Mouse (Mus musculus) heart, postnatal 0 days (tissue): ENCODE data around the gene Tspan17. TPM values are rescaled to one million over a fixed set of nuclear protein-coding genes. Genes with fewer than 3 reads are reported as not detected.
A peak's percentile ranks its signal among the peaks of the same experiment; 100 is the strongest.

ENCODE experiments used
- ATAC-seq: fragments of 200-750 bp; cut with Nextera tagmentation; 2 replicates; pipeline ENCODE4 v1.8.0; 2017; ENCODE audit warnings: low read depth, moderate number of reproducible peaks, moderate library complexity; ENCODE audit not compliant: insufficient read depth
- DNase-seq: peaks from one replicate; pipeline ENCODE4 v3.0.0-alpha.2; 2016; ENCODE audit warnings: low spot score
- H3K27ac ChIP-seq: fragments of 300-500 bp; sonication (generic); 2 replicates; pipeline ENCODE4 v1.5.1; 2014; ENCODE audit warnings: low read depth, mild to moderate bottlenecking
- H3K27me3 ChIP-seq: fragments of 300-500 bp; sonication (generic); 2 replicates; pipeline ENCODE4 v1.6.1; 2014; ENCODE audit warnings: low read length, mixed read lengths; ENCODE audit not compliant: control insufficient read depth, insufficient read depth
- H3K36me3 ChIP-seq: fragments of 300-500 bp; sonication (generic); replicated peaks from 2 replicates; pipeline ENCODE4 v1.6.1; 2014; ENCODE audit warnings: low read length, mixed read lengths; ENCODE audit not compliant: control insufficient read depth, insufficient read depth
- H3K4me1 ChIP-seq: fragments of 300-500 bp; sonication (generic); 2 replicates; pipeline ENCODE4 v1.6.1; 2014; ENCODE audit warnings: antibody characterized with exemption; ENCODE audit not compliant: control insufficient read depth, insufficient read depth
- H3K4me2 ChIP-seq: fragments of 300-500 bp; sonication (generic); 2 replicates; pipeline ENCODE4 v1.6.1; 2014; ENCODE audit warnings: low read depth, mild to moderate bottlenecking, low read length, moderate library complexity
- H3K4me3 ChIP-seq: fragments of 300-500 bp; sonication (generic); 2 replicates; pipeline ENCODE4 v1.5.1; 2014; ENCODE audit warnings: low read depth, low read length
- H3K9ac ChIP-seq: fragments of 300-500 bp; sonication (generic); replicated peaks from 2 replicates; pipeline ENCODE4 v1.6.1; 2014; ENCODE audit warnings: low read depth, low read length, mixed read lengths
- H3K9me3 ChIP-seq: fragments of 300-500 bp; sonication (generic); replicated peaks from 2 replicates; pipeline ENCODE4 v1.6.1; 2016; ENCODE audit warnings: low read length; ENCODE audit not compliant: control insufficient read depth
- CTCF ChIP-seq: IDR thresholded peaks from 2 replicates; pipeline ENCODE4 v1.5.1; 2016; ENCODE audit warnings: antibody characterized with exemption, control low read depth, low read depth
- EP300 ChIP-seq: IDR thresholded peaks from 2 replicates; pipeline ENCODE4 v1.6.1; 2016; ENCODE audit warnings: antibody characterized with exemption, low read depth
- WGBS: fragments of 180-500 bp; shearing (Covaris S2); extraction: QIAGEN DNeasy Blood & Tissue Kit; methylation state at CpG from one replicate; pipeline ENCODE4 v1.1.7; 2014; 5-methylcytosine and 5-hydroxymethylcytosine counted together
- polyA plus RNA-seq: library from polyadenylated mRNA; unstranded; fragments of >200 nt; fragmentation: Nextera tagmentation; extraction: Ambion mirVana; gene quantifications from 2 replicates; pipeline ENCODE4 v1.2.1, GENCODE M21; 2015
- total RNA-seq: library from RNA; depleted of rRNA; stranded (reverse); fragments of >200 nt; gene quantifications from 2 replicates; pipeline ENCODE4 v1.2.3, GENCODE M21; 2014; ENCODE audit warnings: low replicate concordance

Tspan17 gene
- total and polyA plus RNA-seq, 2 experiments from 2014 or later, result 7.5 to 7.6 TPM

- Histone ChIP-seq H3K9me3 (no peaks in the 10 kb centered on the region), H3K27ac (no peak overlapping the region), H3K27me3 (peaks cover 26% of the 10 kb centered on the region), H3K4me2 (peak overlapping the region; percentile 94), H3K4me1 (peaks cover 10% of the 10 kb centered on the region), H3K4me3 (peak overlapping the region; percentile 66), H3K9ac (peak overlapping the region; percentile 38; the same call in 1 of the 2 replicates), H3K36me3 (no peaks in the 10 kb centered on the region)
- DNase-seq (peak; percentile 16), ATAC-seq (peak; percentile 34; the same call in 1 of the 2 replicates)
- WGBS, result 2% methylated on average over 33 of the region's 38 CpGs
- TF ChIP-seq CTCF, result no peak
- no peak for TF ChIP-seq EP300
Measured at GRCm38 (mm10) chr13:54789561-54790397, 602 bp downstream of the Tspan17 start.

- Histone ChIP-seq H3K4me3 (no peak overlapping the region), H3K27ac (no peak overlapping the region), H3K27me3 (peaks cover 28% of the 10 kb centered on the region), H3K4me1 (peaks cover 10% of the 10 kb centered on the region), H3K36me3 (no peaks in the 10 kb centered on the region), H3K9me3 (no peaks in the 10 kb centered on the region), H3K4me2 (no peak overlapping the region), H3K9ac (no peak overlapping the region)
- ATAC-seq, result no peak
- 17% methylated on average over 21 of the region's 21 CpGs for WGBS
- DNase-seq, result no peak
- TF ChIP-seq CTCF, result peak; percentile 15; the same call in 1 of the 2 replicates
- no peak for TF ChIP-seq EP300
Measured at GRCm38 (mm10) chr13:54792259-54793230, 3.4 kb downstream of the Tspan17 start.

GRCm38 (mm10) chr13:54794002-54794577 is 4.9 kb downstream of the Tspan17 start:
- TF ChIP-seq CTCF (no peak), EP300 (no peak)
- 77% methylated on average over 16 of the region's 16 CpGs for WGBS
- H3K9ac ChIP-seq, result no peak overlapping the region
- peaks cover 10% of the 10 kb centered on the region for H3K4me1 ChIP-seq
- no peak for DNase-seq
- H3K27ac ChIP-seq, result no peak overlapping the region
- H3K9me3 ChIP-seq, result no peaks in the 10 kb centered on the region
- no peak overlapping the region for H3K4me3 ChIP-seq
- ATAC-seq, result no peak
- H3K27me3 ChIP-seq, result peaks cover 31% of the 10 kb centered on the region
- H3K36me3 ChIP-seq, result no peaks in the 10 kb centered on the region
- H3K4me2 ChIP-seq, result no peak overlapping the region

GRCm38 (mm10) chr13:54794843-54795242 is 5.7 kb downstream of the Tspan17 start:
- H3K27me3 ChIP-seq, result peaks cover 26% of the 10 kb centered on the region
- WGBS, result 37% methylated on average over 5 of the region's 5 CpGs
- H3K27ac ChIP-seq, result no peak overlapping the region
- H3K4me1 ChIP-seq, result peaks cover 5% of the 10 kb centered on the region
- no peak for ATAC-seq
- TF ChIP-seq CTCF (peak; percentile 18; the same call in 1 of the 2 replicates), EP300 (no peak)
- DNase-seq, result no peak
- H3K4me3 ChIP-seq, result no peak overlapping the region
- no peaks in the 10 kb centered on the region for H3K9me3 ChIP-seq
- H3K36me3 ChIP-seq, result no peaks in the 10 kb centered on the region
- no peak overlapping the region for H3K9ac ChIP-seq
- H3K4me2 ChIP-seq, result no peak overlapping the region

- TF ChIP-seq CTCF (peak; percentile 86), EP300 (no peak)
Measured at GRCm38 (mm10) chr13:54797356-54797755, 8.2 kb downstream of the Tspan17 start.

More at GRCm38 (mm10) chr13:54797356-54797755, 8.2 kb downstream of the Tspan17 start:
- no peaks in the 10 kb centered on the region for H3K36me3 ChIP-seq
- no peaks in the 10 kb centered on the region for H3K9me3 ChIP-seq
- WGBS, result 41% methylated on average over 4 of the region's 4 CpGs
- H3K9ac ChIP-seq, result no peak overlapping the region
- H3K4me2 ChIP-seq, result no peak overlapping the region
- peaks cover 15% of the 10 kb centered on the region for H3K27me3 ChIP-seq
- peak; percentile 57 for DNase-seq
- no peaks in the 10 kb centered on the region for H3K4me1 ChIP-seq
- ATAC-seq, result no peak
- H3K27ac ChIP-seq, result no peak overlapping the region
- no peak overlapping the region for H3K4me3 ChIP-seq
